Mouse (Mus musculus): Measurements from ENCODE around the gene Fam192a. TPM values are rescaled to one million over a fixed set of nuclear protein-coding genes. Genes with fewer than 3 reads are reported as not detected.

Gene Fam192a
- total RNA-seq, 2 experiments from 2014 or later, result 16.7 to 18.7 TPM

DNA sequence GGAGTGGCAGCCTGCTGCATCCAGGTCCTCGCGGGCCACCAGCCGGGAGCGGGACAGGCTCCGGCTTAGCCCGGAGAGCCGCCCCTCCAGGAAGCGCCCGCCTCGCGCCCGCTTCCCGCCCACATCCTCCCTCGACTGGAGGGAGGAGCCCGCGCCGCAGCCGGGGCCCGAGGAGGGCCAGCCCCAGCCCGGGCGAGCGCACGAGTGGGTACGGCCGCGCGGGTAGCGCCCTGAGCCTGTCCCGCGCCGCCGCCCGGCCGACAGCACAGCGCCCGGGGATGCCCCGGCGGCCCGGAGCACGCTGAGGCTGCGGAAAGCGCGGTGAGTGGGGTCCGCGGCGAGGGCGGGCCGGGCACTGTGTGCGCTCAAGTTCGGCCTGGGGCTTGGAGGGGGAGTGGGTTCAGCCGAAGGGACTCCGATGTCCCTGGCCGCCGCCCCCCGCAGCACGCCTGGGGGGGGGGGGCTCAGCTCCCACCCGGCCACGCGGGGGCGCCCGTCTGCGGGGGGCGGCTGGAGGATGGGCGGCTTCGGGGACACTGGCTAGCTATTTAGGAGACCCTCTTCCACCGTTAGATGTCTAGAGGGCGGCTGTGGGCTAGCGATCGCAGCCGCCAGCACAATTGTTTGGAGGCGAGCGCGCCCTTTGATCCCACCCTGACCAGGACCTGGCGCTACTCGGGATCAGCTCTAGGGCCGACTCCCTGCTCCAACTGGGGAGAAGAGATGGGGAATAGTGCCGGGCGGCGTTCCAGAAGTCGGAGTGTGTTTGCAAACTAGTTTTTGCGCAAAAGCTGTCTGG lies 68.7 kb downstream of the Fam192a start, which contains the start of gene Cpne2:
Cpne2 (plus strand) TSS at position 118 of the 799 bp plus-strand sequence.
- peak; percentile 77 for DNase-seq

DNA sequence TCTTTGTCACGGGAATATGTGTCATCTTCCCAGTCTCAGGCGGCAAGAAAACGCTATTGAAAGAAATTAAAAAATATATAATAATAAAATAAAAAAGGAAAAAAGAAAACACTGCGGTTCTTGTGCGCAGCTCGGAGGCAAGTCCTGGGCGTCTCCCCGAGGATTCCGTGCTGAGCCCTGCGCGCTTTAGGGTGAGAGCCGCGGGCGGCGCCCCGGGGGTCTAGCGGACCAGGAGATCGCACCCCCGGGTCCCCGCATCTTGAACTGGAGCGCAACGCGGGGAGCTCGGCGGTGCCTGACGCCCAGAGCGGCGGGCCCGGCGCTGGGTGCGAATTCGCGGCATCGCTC lies 69.3 kb downstream of the Fam192a start:
- DNase-seq, result no peak

DNA sequence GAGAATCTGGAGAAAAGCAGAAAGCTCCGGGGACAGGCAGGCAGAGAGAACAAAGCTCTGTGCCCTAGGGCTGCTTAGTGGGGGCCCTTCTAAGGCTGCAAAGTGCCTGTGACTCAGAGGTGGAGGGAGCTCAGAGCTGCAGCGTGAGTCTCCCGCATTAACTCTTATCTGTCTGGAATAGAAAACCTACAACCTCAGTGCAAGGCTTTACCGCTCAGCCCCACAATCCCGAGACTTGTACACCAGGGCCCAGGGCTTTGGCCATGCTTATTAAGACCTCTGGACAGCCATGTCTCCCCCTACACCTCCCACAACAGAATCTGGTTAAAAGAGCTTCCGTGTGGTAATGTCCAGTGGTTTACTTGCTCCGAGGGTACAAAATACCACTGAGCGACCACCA lies 69.8 kb downstream of the Fam192a start:
- DNase-seq, result no peak

DNA sequence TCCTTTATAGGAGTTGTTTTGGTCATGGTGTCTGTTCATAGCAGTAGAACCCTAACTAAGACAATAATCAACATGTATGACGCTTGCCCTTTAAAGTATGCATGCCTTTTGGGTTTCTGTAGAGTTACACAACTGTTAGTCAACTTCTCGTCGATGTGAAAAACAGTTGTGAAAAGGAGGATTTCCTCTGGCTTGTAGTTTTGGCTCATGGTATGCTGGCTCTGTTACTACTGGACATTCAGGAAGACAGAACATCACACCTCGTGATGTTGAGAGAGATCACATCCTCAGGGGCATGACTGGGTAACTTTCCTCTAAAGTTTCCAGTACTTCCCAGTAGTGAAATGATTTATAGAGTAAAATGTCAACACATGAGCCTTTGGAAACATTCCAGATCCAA lies 71.2 kb downstream of the Fam192a start:
- no peak for DNase-seq

DNA sequence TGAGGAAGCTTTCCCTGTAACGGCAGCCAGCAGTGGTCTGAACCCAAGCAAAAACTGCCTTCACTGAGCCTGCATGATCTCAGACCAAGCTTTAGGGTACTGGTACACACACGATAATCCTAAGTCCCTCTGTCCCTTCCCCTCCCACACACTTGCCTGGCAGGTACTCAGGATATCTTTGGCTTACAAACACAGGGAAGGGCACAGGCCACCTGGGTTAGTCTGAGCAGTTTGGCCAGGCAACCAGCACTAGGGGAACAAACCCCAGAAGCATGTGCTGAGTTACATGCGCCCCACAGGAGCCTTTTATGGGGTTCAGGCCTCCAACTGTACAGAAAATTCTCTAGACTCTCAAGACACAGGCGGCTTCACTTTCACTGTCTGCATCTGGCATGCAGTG lies 71.9 kb downstream of the Fam192a start:
- DNase-seq, result no peak

DNA sequence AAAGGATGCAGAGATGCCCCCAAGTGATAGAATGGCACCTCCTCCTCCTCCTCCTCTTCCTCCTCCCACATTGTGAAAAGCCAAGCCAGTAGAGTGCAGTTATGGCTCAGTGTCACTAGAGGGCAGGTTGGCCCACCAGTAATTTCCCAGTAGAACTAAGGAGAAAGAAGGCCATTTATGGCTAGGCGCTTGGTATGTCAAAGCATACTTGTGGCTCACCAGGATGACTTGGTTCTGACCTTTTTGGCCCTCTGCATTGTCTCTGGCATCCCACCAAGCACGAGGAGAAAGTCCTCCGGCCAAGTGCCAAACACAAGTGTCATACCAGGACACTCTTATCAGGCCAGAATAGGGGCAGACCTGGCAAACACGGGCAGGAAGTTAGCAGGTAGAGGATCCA lies 73.6 kb downstream of the Fam192a start:
- peak; percentile 31 for DNase-seq

DNA sequence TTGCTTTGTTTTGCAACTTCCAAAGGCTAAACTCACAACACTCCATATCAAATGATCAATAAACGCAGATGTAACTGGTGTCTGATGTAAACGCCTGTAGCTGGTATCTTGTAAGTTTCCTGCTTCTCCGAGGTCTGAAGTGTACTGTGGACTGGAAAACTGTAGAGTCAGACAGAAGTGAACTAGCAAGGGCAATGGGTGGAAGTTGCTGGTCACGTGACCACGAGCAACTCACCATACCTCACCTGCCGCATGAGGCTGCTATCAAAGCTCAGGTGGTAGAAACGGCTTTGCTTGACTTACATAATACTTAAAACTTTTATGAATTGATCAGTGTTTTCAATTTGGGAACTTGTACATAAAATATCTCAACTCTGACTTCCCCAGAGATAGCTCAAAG lies 74.6 kb downstream of the Fam192a start:
- DNase-seq, result no peak

DNA sequence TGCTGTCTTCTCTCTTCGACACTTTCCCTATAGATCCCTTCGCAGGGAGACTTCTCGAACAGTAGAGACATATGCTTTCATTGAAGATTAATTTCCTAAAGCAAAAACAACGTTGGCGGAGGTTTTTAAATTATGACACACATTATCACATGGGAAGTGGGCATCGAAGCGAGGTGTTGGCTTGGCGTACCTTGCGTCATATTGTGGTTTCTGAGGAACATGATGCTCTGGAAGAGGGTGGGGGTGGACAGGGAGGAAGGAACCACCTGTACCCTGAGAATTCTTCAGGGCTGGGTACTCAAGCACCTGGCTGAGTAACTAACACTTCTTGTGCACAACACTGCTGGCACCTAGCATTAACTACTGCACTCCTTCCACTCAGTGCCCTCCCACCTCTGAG lies 77.2 kb downstream of the Fam192a start:
- DNase-seq, result no peak

Other genes with a start within 250 kb of the Fam192a start
- gene Herpud1, start 215.6 kb downstream of the Fam192a start, total RNA-seq (2021), result 10 to 100 TPM; 78.0 to 80.1 TPM
- gene Nlrc5, start 167.6 kb downstream of the Fam192a start, total RNA-seq (2021), result 1 to 10 TPM in 1 of 2 experiments, under 1 TPM in 1; 0.20 to 1.3 TPM
- 1 to 10 TPM; 5.1 to 9.8 TPM for gene Cpne2, start 69.0 kb downstream of the Fam192a start, total RNA-seq (2021)
- gene Rspry1, start 60 bp downstream of the Fam192a start, total RNA-seq (2021), result 1 to 10 TPM; 7.9 to 8.3 TPM
- 10 to 100 TPM; 53.1 to 59.0 TPM for gene Arl2bp, start 64.6 kb upstream of the Fam192a start, total RNA-seq (2021)
- gene Pllp, start 94.3 kb upstream of the Fam192a start, total RNA-seq (2021), result 1 to 10 TPM; 2.8 to 3.0 TPM
- not detected for gene Ccl22, start 143.6 kb upstream of the Fam192a start, total RNA-seq (2021)
- gene Cx3cl1, start 170.0 kb upstream of the Fam192a start, total RNA-seq (2021), result 1 to 10 TPM in 1 of 2 experiments, under 1 TPM in 1; 0.82 to 1.4 TPM
- not detected for gene Ccl17, start 208.5 kb upstream of the Fam192a start, total RNA-seq (2021)
- 100 to 1,000 TPM; 376 to 381 TPM for gene Coq9, start 236.3 kb upstream of the Fam192a start, total RNA-seq (2021)
- gene Ciapin1, start 236.4 kb upstream of the Fam192a start, total RNA-seq (2021), result 10 to 100 TPM; 38.4 to 45.3 TPM